Mouse (Mus musculus): ENCODE data around the gene Slc5a8.

Slc5a8 gene

DNA sequence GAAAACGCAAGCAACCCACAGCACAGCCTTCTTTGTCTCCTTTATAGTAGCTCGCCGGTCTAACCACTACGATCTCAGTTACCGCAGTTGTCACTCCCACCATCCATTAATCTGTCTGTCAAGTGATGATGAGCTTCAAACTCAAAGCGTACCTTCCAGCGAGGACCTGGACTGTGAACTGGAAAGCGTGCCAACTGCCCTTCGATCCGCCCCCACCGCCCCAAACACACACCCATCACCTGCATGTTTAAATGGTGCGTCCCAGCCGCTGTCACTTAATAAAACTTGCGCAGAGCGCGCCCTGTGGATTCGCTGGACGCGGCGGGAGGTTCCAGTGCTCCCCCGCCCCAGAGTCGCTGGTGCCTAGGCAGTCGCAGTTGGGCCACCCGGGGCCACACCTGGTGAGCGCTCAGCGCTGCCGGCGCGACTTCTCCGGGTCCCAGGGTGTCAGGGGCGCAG, at the start of gene Slc5a8:
Slc5a8 (plus strand) TSS at position 361 of the 459 bp plus-strand sequence.
- no peak for DNase-seq (ENCODE audit: low read depth, low spot score)

DNA sequence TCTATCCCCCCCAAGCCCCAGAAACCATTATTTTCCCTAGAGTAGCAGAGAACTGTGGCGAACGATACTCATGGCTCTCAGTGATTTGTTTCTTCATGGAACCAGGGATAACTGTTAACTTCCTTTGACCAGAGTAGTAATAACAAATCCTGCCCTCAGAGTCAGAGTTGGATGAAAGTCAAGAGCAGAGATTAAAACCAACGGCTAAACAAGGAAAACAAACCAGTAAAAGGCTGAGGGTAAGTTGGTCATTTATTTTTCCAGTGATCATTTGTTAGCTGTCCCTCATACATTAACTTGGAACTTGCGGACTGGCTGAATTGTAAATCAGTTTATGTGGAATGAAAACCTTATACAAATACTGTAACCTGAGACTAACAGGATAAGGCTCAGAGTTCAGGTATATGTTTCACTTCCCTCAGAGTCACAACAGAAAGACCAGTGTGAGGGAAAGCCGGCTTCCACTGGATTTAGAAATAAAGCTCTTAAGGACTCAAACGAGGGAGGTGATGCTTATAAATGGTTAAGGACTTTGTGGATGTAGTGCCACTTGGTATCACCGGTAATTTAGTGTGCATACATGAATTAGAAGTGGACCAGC, 36.8 kb upstream of the Slc5a8 start:
- no peak for DNase-seq (ENCODE audit: low read depth, low spot score)

DNA sequence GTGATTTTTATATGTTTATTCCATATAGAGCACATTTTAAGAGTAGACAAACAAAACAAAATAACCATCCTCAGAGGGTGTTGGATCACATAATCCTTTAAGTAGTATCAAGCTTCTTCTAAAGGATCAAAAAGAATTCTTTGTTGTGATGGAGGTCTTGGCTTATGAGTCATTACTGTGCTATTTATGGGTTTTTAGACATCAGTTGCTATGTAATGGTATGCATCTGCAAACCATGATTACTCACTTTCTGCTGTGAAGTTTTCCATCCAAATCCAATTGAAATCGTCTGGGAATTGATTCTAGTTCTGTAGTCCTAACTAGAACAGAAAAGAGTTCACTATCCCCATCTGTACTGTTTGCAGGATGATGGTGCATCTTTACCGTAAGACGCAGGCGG, 35.8 kb upstream of the Slc5a8 start:
- DNase-seq (ENCODE audit: low read depth, low spot score), result no peak

DNA sequence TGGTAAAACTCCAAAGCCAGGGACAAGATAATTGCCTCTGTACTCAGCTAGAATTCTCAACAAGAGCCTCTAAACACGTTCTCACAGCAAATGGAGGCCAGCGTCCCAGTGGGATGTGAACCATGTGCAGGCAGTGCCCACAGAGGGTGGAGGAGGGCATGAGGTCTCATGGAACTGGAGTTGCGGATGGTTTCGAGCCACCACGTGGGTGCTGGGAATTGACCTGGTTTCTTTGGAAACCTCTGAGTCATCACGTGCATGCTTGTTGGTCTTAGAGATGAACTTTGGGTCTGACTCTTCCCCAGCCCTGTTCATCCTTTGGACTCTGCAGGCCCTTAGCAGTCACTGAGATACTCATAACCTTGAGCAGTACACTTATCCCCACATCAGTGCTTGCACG, 32.5 kb upstream of the Slc5a8 start:
- no peak for DNase-seq (ENCODE audit: low read depth, low spot score)

DNA sequence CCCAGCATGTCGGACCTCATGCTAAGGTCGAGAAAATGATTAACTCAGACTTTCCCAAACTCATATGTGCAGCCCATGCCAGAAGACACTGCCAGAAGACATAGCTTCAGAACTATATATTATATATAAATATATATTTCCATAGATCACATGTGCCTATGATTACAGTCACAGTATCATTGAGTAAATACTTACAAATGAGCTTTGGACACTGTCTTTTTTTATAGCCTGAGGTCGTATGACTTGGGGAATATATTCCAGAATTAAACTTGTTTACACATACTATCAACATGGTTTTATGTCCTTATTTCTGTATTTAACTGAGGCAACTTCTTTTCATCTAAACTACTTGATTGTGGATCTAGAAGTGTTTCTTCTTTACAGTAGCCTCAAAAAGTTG, 24.9 kb upstream of the Slc5a8 start:
- no peak for DNase-seq (ENCODE audit: low read depth, low spot score)

DNA sequence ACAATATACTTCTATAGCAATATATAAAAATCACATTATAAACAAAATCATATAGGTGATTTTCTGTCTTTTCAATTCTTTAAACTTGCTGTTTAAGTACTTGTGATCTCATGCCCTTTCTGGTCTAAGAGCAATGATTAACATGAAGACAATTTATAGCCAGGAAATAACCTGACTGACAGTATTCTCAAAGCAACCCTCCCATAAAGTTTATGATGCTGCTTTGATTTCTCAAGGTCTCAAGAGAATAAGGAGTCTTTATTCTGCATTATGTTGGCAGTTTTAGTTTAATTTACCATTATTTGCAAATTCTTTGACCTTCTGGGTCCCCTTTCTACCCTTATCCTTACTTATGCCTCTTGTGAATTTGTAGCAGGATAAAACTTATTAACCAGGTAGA, 24.4 kb upstream of the Slc5a8 start:
- DNase-seq (ENCODE audit: low read depth, low spot score), result no peak

DNA sequence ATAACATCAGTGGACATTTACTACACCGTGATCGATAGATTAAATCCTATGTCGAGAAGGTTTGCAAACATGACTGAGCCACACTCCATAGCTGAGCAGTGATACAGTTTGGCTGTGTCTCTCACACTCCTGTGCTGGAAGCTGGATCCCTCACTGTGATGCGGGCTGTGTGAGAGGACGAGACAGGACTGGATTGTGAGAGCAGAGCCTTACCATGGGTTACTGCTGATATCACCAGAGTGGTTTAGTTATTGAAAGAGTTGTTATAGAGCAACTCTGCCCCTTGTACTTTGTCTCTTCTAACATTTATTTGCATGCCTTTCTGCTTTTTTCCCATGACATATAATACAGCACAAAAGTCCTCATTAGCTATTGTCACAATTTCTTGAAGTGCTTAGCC, 23.5 kb upstream of the Slc5a8 start:
- DNase-seq (ENCODE audit: low read depth, low spot score), result no peak

DNA sequence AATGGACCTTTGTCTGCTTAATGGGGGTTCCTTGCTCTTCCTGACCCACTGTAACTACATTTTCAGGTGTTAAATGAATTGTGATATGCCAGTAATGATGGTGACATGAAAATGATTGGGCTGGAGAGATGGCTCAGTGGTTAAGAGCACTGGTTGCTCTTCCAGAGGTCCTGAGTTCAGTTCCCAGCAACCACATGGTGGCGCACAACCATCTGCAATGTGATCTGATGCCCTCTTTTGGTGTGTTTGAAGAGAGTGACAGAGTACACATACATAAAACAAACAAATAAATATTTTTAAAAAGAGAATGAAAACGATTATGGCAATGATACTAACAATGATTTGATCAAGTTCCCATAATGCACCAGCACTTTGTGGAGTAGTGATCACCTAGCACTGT, 19.8 kb upstream of the Slc5a8 start:
- no peak for DNase-seq (ENCODE audit: low read depth, low spot score)

DNA sequence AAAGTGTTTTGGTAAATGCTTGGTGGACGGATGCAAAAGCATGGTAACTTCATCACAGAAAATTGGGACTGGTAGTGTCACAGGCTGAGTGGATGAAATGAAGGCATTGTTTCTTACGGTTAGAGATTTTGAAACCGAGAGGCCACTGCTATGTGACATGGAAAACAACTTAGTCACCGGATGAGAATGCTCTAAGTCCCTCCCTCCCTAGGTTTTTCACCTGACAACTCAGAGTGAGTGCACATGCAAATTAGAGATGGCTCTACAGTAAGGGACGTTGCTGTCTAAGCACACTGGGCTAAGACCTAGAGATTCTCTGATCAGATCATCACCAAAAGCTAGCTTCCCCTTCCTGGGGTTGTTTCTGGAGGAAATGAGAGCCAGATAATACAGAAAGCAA, 10.9 kb upstream of the Slc5a8 start:
- no peak for DNase-seq (ENCODE audit: low read depth, low spot score)

DNA sequence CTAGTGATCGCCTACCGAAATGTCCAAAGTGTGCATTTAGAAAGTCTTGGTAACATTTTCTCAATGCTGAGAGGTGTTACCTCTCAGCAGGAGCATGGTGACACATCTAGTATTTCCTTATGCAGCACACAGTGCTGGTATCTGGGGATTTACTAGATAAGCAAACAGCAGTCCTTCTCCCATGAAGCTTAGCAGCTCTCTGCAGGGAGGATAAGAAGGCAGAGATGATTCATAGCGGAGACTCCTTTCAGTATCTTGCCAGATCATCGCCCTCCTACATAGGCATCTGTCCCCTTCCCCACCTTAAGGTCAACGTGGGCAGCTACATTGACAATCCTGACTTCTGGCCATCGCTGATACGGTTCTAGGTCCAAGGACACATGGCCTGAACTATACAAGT, 8.4 kb upstream of the Slc5a8 start:
- no peak for DNase-seq (ENCODE audit: low read depth, low spot score)

DNA sequence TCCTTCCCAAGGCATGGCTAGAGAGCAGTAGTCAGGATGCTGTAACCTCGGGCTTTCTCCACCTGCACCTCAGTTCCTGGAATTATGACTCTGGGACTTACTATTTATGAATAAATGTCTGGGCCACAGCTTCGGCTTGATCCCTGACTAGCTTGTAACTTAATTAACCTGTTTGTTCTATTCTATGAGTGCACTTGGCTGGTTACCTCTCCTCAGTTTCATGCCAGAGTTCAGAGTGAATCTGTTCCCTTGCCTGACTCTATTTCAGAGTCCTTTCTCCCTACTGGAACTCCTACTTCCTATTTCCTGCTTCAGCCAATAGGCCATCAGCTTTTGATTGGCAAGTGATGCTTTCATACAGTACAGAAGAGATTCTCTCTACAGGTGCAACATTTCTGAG, 2.1 kb upstream of the Slc5a8 start:
- DNase-seq (ENCODE audit: low read depth, low spot score), result no peak

DNA sequence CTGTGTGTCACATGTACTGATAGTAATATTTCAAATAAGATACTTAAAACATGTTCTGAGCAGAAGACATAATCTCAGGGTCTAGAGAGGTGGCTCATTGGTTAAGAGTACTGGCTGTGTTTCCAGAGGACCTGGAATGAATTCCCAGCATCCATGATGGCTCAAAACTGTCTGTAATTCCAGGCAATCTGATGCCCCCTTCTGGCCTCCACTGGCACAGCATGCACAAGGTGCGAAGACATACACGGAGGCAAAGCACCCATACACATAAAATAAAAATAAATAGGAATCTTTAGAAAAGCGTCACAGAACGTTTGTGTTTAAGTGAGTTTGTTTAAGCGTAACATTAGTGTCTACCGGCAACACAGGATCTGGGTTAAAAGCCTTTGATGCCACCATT, 956 bp upstream of the Slc5a8 start:
- DNase-seq (ENCODE audit: low read depth, low spot score), result no peak

DNA sequence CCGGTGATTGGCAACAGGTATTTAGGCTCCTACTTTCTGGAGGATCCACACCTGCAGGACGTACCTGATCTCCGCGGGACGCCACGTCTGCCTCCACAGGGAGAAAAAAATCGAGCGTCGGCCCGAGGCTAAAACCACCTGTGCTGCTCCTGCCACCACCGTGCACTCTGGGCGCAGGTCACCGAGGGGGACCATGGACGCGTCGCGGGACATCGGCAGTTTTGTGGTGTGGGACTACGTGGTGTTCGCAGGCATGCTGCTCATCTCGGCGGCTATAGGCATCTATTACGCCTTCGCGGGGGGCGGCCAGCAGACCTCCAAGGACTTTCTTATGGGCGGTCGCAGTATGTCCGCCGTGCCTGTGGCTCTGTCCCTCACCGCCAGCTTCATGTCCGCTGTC, 322 bp downstream of the Slc5a8 start:
- DNase-seq (ENCODE audit: low read depth, low spot score), result no peak

DNA sequence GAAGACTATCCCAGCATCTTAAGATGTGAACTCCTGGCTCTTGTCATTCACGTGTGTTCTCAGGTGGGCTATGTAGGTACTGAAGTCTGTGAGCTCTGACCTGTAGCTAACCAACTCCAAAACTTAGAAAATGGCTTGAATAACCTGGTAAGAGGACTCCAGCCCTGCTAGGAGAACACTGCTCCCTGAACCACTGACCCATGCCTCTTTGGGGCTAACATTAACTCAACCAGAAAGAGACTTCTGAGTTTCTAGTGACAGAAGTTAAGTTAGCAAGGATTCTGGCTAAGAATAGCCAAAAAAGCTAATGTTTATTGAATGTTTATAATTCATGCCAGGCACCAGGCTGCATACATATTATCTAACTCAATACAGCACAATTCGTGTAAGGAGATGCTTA, 2.6 kb downstream of the Slc5a8 start:
- DNase-seq (ENCODE audit: low read depth, low spot score), result no peak

DNA sequence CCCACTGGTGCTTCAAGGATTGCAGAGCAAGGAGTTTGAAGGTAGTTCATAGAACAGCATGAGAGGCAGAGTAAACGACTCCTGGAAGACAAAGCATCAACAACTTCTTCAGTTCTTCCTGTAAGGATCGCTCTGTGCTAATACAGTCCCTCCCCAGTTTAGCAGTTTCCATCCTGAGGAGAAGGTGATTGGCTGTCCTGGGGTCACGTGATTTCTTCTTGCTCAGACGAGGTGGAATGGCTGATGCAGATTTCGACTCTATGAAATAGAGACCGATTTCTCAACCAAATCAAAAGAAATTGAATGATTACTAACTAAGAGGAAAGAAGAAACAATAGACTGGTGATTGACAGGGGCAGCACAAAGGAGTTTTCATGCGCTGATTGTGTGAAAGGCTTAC, 5.6 kb downstream of the Slc5a8 start:
- no peak for DNase-seq (ENCODE audit: low read depth, low spot score)

DNA sequence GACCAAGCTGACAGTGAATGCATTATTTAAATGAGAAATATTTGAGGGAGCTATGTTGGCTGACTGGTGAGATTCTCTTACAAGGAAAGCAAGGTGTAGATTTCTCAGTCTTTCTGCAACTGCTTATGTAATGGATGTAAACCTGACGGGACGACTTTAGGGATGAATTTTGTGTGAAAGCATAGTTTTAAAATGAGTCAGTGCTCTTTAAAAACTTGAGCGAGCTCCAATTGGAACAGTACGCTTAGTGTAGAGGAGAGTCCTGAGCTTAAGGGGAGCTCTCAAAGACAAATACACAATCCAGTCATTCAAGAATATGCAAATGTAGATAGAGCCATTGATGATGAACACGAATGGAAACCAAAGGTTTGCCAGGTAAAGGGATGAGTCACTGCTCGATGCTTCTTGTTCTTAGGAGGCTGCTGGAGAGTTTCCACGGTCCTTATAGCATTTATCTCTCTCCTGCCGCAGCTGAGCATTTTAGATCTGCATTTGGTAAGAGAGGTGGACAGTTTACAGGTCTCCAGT, 6.8 kb downstream of the Slc5a8 start:
- DNase-seq (ENCODE audit: low read depth, low spot score), result no peak

DNA sequence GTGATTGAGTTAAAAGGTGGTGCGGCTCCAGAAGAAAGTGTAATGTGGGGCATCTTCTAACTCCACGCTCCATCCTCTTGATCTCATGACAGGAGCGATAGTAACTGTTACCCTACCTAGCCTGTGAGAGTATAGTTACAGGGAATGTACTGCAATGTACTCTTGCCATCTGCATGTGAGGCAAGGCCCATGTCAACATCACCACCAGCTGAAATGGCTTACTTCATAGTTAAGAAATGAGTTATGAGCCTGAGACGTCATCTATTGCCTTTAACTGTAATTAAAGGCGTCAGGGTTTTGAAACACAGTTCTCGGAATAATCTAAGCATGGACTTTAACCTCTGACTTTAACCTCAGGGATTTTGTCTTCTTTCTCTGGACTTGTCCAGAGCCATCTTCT, 11.2 kb downstream of the Slc5a8 start:
- no peak for DNase-seq (ENCODE audit: low read depth, low spot score)

DNA sequence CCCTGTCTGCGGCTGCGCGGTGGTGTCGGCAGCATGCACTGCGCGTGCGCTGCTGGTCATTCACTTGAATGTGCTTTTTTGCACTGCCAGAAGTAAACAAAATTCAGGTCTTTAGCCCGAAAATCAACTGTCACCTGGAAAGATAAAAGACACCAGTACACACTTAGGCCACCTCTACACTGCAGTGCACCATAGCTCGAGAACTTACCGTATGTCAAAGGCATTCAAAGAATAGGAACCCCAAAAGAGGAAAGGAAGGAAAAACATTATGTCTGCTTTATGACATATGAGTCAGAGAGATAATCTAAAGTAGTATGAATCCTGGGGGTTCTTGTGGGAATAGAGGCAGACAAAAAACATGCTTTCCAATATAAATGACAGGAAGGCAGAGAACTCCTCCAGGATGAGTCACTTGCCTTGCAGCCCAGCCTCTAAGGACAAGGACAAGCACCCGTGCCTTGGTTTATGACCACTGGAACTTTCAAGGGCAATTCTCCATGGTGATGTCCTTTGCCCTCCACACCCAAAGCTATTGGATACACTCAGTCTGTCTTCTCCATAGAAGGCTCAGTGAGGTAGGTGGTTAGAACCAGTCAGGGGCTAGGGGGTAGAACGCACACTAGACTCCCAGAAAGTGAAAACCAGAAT, 64.0 kb downstream of the Slc5a8 start:
- no peak for DNase-seq (ENCODE audit: low read depth, low spot score)

DNA sequence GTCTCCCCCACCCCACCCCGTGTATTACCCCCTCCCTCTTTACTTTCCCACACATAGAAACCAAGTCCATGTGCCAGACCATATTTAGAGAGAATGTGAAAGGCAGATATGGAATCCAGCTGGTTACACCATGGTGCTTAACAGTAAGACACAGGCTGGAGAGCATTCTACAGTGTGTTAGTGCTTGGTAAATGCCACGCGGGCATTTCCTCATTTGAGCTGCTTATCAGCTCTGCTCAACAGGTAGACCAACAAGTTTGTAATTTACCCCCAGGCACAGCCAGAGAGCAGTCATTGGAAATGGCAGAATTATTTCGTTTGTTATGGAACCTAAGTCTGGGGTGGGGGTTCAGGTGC, 64.5 kb downstream of the Slc5a8 start:
- no peak for DNase-seq (ENCODE audit: low read depth, low spot score)

DNA sequence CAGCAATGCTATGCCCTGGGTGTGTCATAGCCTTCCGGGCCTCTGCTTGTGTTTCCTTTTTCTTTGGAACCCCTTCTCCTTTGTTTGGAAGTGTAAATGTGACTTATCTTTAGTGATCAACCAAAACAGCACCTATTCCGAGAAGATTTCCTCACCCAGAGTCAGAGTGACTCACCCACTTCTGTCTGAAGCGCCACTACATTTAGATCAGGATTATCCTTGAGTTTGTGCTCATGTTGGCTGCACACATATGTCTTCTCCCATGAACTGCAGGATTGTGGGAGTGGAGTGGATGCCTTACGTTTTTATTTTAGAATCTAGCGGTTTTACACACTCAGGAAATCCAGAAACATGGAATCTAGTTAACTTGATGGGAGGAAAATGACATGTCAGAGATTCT, 75.0 kb downstream of the Slc5a8 start:
- no peak for DNase-seq (ENCODE audit: low read depth, low spot score)

DNA sequence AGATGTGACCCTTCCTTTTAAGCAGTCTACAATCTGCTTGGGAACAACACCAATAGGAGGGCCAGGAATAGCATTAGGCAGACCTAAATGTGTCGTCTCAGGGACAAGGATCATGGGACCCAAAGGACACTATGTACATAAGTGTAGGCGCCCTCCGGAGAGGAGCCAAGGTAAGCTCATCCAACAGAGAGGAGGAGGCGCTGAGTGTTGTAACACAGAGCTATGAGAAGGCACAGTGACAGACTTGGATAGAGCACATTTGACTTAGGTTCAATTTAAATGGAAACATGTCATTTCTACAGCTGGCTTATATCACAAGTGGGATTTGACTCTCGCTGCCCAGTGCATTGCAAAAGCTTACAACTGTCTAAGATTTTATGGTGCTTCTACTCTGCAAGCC, 82.8 kb downstream of the Slc5a8 start:
- DNase-seq (ENCODE audit: low read depth, low spot score), result no peak

DNA sequence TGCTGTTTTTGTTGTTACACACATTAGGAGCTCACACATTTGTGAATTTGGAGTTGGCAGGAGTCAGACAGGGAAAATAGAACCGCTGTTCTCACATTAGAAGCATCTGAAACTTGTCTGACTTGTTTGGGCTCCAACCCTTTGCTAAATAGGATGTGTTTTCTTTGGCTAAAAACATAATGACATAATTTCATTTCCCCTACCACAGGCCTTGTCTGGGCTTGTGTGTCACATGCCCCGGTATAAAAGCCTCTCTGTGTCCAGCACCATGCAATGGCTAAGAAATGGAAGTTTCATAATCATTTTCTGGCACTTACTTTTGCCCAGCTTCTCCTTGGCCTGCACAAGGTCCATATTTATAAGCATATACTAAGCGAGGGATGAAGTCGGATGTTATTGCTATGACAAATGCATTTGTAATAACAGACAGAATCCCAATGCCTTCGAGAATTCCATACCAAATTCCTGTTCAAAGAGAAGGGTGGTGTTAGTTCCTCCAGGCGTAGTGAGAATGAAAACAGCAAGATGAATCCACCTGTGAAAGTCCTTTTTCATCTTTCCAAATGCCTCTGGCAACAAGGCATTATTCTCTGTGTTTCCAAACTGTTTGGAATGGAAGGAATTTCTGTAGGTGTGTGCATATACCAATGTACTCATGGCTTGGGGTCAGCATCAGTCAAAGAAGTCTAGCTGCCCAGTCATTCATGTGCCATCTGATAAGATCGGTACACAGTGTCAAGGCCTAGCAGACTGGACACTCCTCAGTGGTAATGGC, 85.3 kb downstream of the Slc5a8 start:
- DNase-seq (ENCODE audit: low read depth, low spot score), result no peak

DNA sequence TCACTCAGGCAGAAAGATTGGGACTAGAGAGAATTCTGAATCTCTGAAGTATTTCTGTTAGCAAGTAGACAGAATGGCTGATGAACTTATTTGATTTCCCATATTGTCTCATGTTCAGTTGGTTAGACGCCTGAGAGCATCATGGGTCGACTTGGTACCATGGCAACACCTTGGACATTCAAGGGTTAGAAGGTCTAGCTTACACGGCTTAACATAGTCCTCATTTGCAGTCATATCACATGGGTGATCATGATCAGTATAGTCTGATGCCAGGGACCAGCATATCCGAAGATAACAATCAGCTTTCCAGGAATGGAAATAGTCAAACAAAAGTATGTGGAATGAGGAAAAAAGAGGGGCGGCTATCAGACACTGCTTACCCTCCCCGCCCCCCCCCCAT, 93.1 kb downstream of the Slc5a8 start:
- DNase-seq (ENCODE audit: low read depth, low spot score), result no peak

Measured in mesoderm, embryonic 11.5 days (tissue).